Mouse (Mus musculus): Measurements from ENCODE around the gene Lyrm9.

DNA sequence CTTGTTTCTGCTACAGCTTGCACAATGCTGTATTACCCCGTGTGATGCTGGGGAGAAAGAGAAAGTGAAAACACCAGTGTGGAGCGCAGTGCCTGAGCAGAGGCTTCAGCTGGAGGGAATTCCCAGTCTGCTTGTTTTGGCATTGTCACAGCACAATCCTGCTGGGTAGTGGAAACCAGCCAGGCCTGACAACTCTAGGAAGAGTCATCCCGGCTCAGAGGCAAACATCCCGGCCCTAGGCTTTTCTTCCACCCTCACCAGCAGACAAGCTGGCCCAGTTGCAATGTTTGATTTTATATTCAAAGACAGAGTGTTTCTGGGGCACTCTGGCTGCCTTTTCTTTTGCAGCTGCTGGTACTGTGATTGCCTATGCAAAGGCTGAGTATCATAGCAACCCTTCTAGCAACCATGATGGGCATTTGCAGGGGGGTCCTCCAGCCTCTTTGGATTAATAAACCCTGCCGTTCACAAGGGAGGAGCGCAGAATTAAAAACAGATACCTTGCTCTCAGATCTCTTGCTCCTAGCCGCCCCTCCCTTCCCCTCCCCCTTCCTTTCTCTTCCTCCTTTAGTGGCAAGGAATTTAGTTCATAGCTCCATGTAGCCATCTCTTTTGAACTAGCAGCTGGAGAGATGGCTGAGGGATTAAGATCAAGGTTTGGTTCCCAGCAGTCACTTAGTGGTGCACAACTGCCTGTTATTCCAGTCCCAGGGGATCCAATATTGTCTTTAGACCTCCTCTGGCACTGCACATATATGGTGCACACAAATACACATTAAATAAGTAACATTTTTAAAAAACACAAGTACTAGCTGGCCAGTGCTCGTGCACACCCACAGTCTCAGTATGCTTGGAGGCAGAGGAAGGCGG is 61.0 kb downstream of the Lyrm9 start:
- TF ChIP-seq CTCF (IDR thresholded peaks at IDR 0.05; ENCODE audit: extremely low read depth, insufficient read depth, insufficient read length, insufficient replicate concordance): no peak
- TF ChIP-seq POLR2A (IDR thresholded peaks at IDR 0.05; ENCODE audit: low read depth, low read length): no peak

Measured in spleen, adult 2 months (tissue).